8 mouse cellular contexts compared by ENCODE assay signal in the genomic region with DNA sequence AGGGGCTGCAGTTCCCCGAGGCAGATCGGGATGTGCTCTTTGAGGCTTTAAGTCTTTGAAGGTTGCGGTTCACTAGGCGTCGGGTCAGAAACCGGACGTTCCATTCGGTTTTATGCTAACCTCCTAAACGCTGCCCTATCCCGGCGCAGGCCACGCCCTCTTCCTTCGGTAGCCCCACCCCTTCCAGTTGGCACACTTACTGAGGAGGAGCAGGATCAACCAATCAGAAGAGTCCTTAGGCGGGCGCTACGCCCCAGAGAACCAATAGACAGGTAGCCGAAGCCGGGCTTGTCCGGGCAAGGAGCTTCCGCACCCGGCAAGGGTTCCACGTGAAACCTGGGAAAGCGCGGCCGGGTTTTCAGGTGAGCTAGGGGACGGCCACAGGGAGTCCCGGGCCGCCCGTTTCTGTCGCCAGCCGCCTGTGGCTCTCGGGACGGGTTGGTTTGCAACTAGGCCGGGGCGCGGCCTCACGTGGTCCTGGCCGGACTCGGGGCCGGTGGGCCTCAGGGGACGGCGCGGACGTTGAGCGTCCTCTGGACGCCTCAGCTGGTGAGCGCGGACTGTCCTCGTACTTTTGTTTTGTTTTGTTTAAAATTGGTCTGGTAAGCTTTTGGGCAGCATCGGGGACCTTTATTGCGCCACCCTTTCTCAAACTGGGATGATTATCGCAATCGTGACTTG. TPM values are rescaled to one million over a fixed set of nuclear protein-coding genes. Genes with fewer than 3 reads are reported as not detected.
DNase-seq lines count a peak whose midpoint lies in the region; ATAC-seq and TF ChIP-seq lines count a peak whose summit lies in the region.

Gene Aen (plus strand): TSS at position 202 of the 681 bp plus-strand sequence.

- peak; percentile 98 for DNase-seq in gastrocnemius, adult 8-10 months (ENCODE audit: low spot score in 2 of 2)
- peak; percentile 97 for DNase-seq in hindlimb bud, embryonic 11.5 days (ENCODE audit: extremely low spot score, low read depth, low spot score)
- peak; percentile 90 to 97 for DNase-seq in left cerebral cortex, adult 8-10 months (ENCODE audit: low spot score in 2 of 2)
- DNase-seq in right cerebral cortex, postnatal 10 days (ENCODE audit: low spot score in 2 of 2), result peak; percentile 98 to 99
- peak; percentile 96 for DNase-seq in urinary bladder, postnatal 25 days (ENCODE audit: low spot score)

- peak; percentile 99 for ATAC-seq in activated CD4-positive, CD25-positive, alpha-beta regulatory T cell, adult 4 months

- no peak for TF ChIP-seq CTCF in cortical plate, adult 2 months (IDR thresholded peaks at IDR 0.05; ENCODE audit: extremely low read depth, insufficient read depth, low read length)

- peak within 1 kb of the TSS; percentile 60 for H3K4me3 ChIP-seq in cortical plate, adult 2 months (ENCODE audit: insufficient read depth, low read length)
- H3K4me3 ChIP-seq in megakaryocyte, embryonic 14.5 days (replicated peaks), result peak within 1 kb of the TSS; percentile 94

- no peaks in the 10 kb centered on the region for H3K27me3 ChIP-seq in megakaryocyte, embryonic 14.5 days (replicated peaks)

- H3K9me3 ChIP-seq in megakaryocyte, embryonic 14.5 days, result no peaks in the 10 kb centered on the region

- no peaks in the 10 kb centered on the region for H3K4me1 ChIP-seq in cortical plate, adult 2 months (ENCODE audit: control insufficient read depth, insufficient read depth, low read length)
- H3K4me1 ChIP-seq in megakaryocyte, embryonic 14.5 days, result peaks cover 70% of the 10 kb centered on the region

- no peak within 1 kb of the TSS for H3K27ac ChIP-seq in cortical plate, adult 2 months (ENCODE audit: insufficient read depth, low read length)

- H3K36me3 ChIP-seq in megakaryocyte, embryonic 14.5 days (replicated peaks; ENCODE audit: low read length), result peaks cover 15% of the 10 kb centered on the region

- TF ChIP-seq POLR2A in cortical plate, adult 2 months (IDR thresholded peaks at IDR 0.05; ENCODE audit: extremely low read depth, insufficient read depth, low read length), result 0 out of 2 replicates have a peak, but pooled peaks have one; percentile 17

RNA-seq across cellular contexts. Expression of gene Aen, which starts in this region (rescaled TPM):
- polyA plus RNA-seq in activated CD4-positive, CD25-positive, alpha-beta regulatory T cell, adult 4 months (2017; shearing (Covaris generic)), result 10 to 100 TPM; 22.0 to 25.4 TPM
- 21.8 and 22.7 TPM in 2 replicates for polyA plus RNA-seq in cortical plate, adult 2 months (2012; rRNA removed)
- 10 to 100 TPM; 52.4 to 60.0 (median 54.1) TPM for total RNA-seq in gastrocnemius, adult 8-10 months (2022)
- total RNA-seq in left cerebral cortex, adult 8-10 months (2022), result 10 to 100 TPM; 20.1 to 24.7 (median 21.9) TPM
- 34.1 and 96.8 TPM in 2 replicates for polyA plus RNA-seq in megakaryocyte, embryonic 14.5 days (2012; ENCODE audit: insufficient read depth, low replicate concordance)
